Mouse (Mus musculus) E14TG2a.4 (cell line): ENCODE measurements around the gene Chd3.

Experiments used
- CTCF ChIP-seq: conservative IDR thresholded peaks from 2 replicates; pipeline ENCODE4 v1.5.1; 2014; ENCODE audit warnings: low read length
- NANOG ChIP-seq: IDR thresholded peaks from 2 replicates; pipeline ENCODE4 v1.6.1; 2014; ENCODE audit warnings: borderline replicate concordance, low read length, mixed read lengths

DNA sequence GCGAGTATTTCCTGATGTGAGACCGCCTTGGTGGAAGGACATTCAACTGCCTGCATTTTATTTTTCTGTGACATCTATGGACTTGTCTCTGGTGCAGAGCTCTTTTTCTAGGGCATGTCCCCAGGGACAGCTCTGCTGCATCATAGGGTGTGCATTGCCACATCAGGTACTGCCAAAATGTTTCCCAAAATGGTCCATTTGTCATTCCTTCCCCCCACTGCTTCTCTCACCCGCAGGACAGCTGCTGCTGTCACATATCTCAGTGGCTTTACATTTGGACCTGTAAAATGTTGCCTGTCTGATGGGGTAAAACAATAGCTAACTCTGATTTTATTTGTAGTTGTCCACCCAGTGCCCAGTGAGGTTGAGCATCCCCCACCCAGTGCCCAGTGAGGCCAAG lies 73.9 kb downstream of the Chd3 start:
- TF ChIP-seq CTCF, result no peak
- TF ChIP-seq NANOG, result no peak
